ENCODE assay signal across 13 mouse cellular contexts in the genomic region with DNA sequence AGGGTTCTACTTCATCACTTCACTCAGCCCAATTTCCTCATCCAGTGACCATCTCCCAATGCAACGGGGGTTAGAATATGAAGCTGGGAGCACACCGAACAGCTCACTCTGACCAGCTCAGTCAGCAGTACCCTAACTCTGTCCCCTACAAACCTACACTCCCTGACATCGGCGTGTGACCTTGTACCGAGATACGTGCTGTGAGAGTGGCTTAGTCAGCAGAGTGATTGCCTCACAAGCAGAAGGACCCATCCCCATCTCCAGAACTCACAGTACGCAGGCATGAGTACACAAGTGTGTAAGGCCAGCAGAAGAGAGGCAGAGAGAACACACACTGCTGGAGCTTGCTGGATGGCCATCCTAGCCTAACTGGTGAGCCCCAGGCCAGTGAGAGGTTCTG.
"Had no signal": no experiment of that assay in that cellular context is flagged by ENCODE, and none has a peak within 500 bp of the region (broad histone marks: within the 10 kb centered on the region; RNA-seq: fewer than 3 reads in every experiment).

No protein-coding gene starts in this region.

- DNase-seq: kidney, adult 18-20 months; kidney, postnatal 10 days; layer of hippocampus, postnatal 36 days; left cerebral cortex, postnatal 4 days; lung, adult 18-20 months; right cerebral cortex, adult 18-20 months; right cerebral cortex, postnatal 25 days; thymus, adult 18-20 months; thymus, postnatal 14 days had no signal

- H3K9me3 ChIP-seq: limb, embryonic 13.5 days; midbrain, embryonic 12.5 days had no signal

- H3K4me3 ChIP-seq: limb, embryonic 13.5 days; midbrain, embryonic 12.5 days had no signal

- ATAC-seq: midbrain, embryonic 16.5 days had no signal

- H3K27me3 ChIP-seq: limb, embryonic 13.5 days; midbrain, embryonic 12.5 days had no signal

- H3K4me2 ChIP-seq: limb, embryonic 13.5 days; midbrain, embryonic 12.5 days had no signal

- H3K36me3 ChIP-seq: limb, embryonic 13.5 days; midbrain, embryonic 12.5 days had no signal

- H3K9ac ChIP-seq: limb, embryonic 13.5 days; liver, embryonic 14.5 days; midbrain, embryonic 12.5 days had no signal

- H3K27ac ChIP-seq: liver, embryonic 14.5 days; midbrain, embryonic 12.5 days had no signal
